Mouse (Mus musculus) midbrain, embryonic 11.5 days (tissue): ENCODE results near the gene Commd7. TPM values are rescaled to one million over a fixed set of nuclear protein-coding genes. Genes with fewer than 3 reads are reported as not detected.
A peak's percentile ranks its signal among the peaks of the same experiment; 100 is the strongest.
"Not testable (repeated sequence)": the region's sequence is repeated elsewhere in the genome, so short reads cannot be mapped to it uniquely, and the experiment has no call there.

Experiments used
- ATAC-seq: fragments of 200-750 bp; cut with Nextera tagmentation; 2 replicates; pipeline ENCODE4 v1.8.0; 2017; ENCODE audit warnings: moderate TSS enrichment, moderate library complexity; ENCODE audit not compliant: low FRiP score
- DNase-seq: peaks from one replicate; pipeline ENCODE4 v3.0.0; 2015; ENCODE audit warnings: low spot score; ENCODE audit errors: missing footprints
- H3K27ac ChIP-seq: fragments of 300-500 bp; sonication (generic); 2 replicates; pipeline ENCODE4 v1.5.1; 2014; ENCODE audit warnings: low read depth, low read length
- H3K27me3 ChIP-seq: fragments of 300-500 bp; sonication (generic); 2 replicates; pipeline ENCODE4 v1.6.1; 2014; ENCODE audit warnings: mild to moderate bottlenecking, low read length, moderate library complexity, mixed read lengths; ENCODE audit not compliant: control insufficient read depth, insufficient read depth
- H3K36me3 ChIP-seq: fragments of 300-500 bp; sonication (generic); 2 replicates; pipeline ENCODE4 v1.6.1; 2014; ENCODE audit warnings: mild to moderate bottlenecking, low read length, moderate library complexity, mixed read lengths; ENCODE audit not compliant: control insufficient read depth, insufficient read depth
- H3K4me1 ChIP-seq: fragments of 300-500 bp; sonication (generic); 2 replicates; pipeline ENCODE4 v1.6.1; 2014; ENCODE audit warnings: low read length; ENCODE audit not compliant: control insufficient read depth, insufficient read depth
- H3K4me2 ChIP-seq: fragments of 300-500 bp; sonication (generic); 2 replicates; pipeline ENCODE4 v1.6.1; 2014; ENCODE audit warnings: mild to moderate bottlenecking, moderate library complexity
- H3K4me3 ChIP-seq: fragments of 300-500 bp; sonication (generic); 2 replicates; pipeline ENCODE4 v1.5.1; 2014; ENCODE audit warnings: low read depth, low read length
- H3K9ac ChIP-seq: fragments of 300-500 bp; sonication (generic); 2 replicates; pipeline ENCODE4 v1.6.1; 2014; ENCODE audit warnings: low read length
- H3K9me3 ChIP-seq: fragments of 300-500 bp; sonication (generic); 2 replicates; pipeline ENCODE4 v1.6.1; 2016; ENCODE audit warnings: low read length; ENCODE audit not compliant: control insufficient read depth
- whole genome bisulfite sequencing: fragments of 180-500 bp; shearing (Covaris S2); extraction: QIAGEN DNeasy Blood & Tissue Kit; methylation state at CpG from one replicate; pipeline ENCODE4 v1.1.7; 2014; 5-methylcytosine and 5-hydroxymethylcytosine counted together
- polyA plus RNA-seq: library from polyadenylated mRNA; unstranded; fragments of >200 nt; fragmentation: Nextera tagmentation; extraction: Ambion mirVana; gene quantifications from 2 replicates; pipeline ENCODE4 v1.2.1, GENCODE M21; 2014

The Commd7 gene
- polyA plus RNA-seq = 64.9 and 65.4 TPM in 2 replicates

GRCm38 (mm10) chr2:153631976-153632870, at the start of gene Commd7:
Gene Commd7, minus strand, starts transcription at chr2:153632781.
- Histone ChIP-seq H3K4me1 (peaks cover 7% of the 10 kb centered on the region; the same call in 1 of the 2 replicates), H3K36me3 (no peaks in the 10 kb centered on the region; the same call in 1 of the 2 replicates), H3K9ac (peak within 1 kb of the TSS; percentile 94), H3K4me3 (peak within 1 kb of the TSS; percentile 92), H3K9me3 (no peaks in the 10 kb centered on the region), H3K27ac (peak within 1 kb of the TSS; percentile 71), H3K4me2 (peak within 1 kb of the TSS; percentile 59), H3K27me3 (no peaks in the 10 kb centered on the region)
- DNase-seq = peak; percentile 99
- peak; percentile 91 for ATAC-seq
- WGBS = 4% methylated on average over 53 of the region's 53 CpGs

- WGBS = 98% methylated on average over 1 of the region's 1 CpGs
- Histone ChIP-seq H3K27me3 (no peaks in the 10 kb centered on the region), H3K9me3 (no peaks in the 10 kb centered on the region), H3K9ac (no peak overlapping the region), H3K27ac (no peak overlapping the region), H3K36me3 (no peaks in the 10 kb centered on the region), H3K4me3 (no peak overlapping the region), H3K4me1 (no peaks in the 10 kb centered on the region), H3K4me2 (no peak overlapping the region)
- DNase-seq = no peak
- no peak for ATAC-seq
These were observed 47.4 kb upstream of the Commd7 start for GRCm38 (mm10) chr2:153679959-153680358.

GRCm38 (mm10) chr2:153677550-153677949, 45.0 kb upstream of the Commd7 start:
- no peak for DNase-seq
- ATAC-seq = no peak
- no peaks in the 10 kb centered on the region for H3K36me3 ChIP-seq
- WGBS = 92% methylated on average over 7 of the region's 7 CpGs
- H3K4me2 ChIP-seq = no peak overlapping the region
- no peak overlapping the region for H3K9ac ChIP-seq
- no peak overlapping the region for H3K4me3 ChIP-seq
- no peaks in the 10 kb centered on the region for H3K27me3 ChIP-seq
- H3K9me3 ChIP-seq = no peaks in the 10 kb centered on the region
- H3K4me1 ChIP-seq = no peaks in the 10 kb centered on the region
- no peak overlapping the region for H3K27ac ChIP-seq

- Histone ChIP-seq H3K4me2 (no peak overlapping the region), H3K4me3 (no peak overlapping the region), H3K27me3 (no peaks in the 10 kb centered on the region), H3K4me1 (no peaks in the 10 kb centered on the region), H3K27ac (no peak overlapping the region), H3K9me3 (no peaks in the 10 kb centered on the region), H3K9ac (no peak overlapping the region), H3K36me3 (no peaks in the 10 kb centered on the region)
- 94% methylated on average over 6 of the region's 6 CpGs for WGBS
- DNase-seq (no peak), ATAC-seq (no peak)
These were observed 44.4 kb upstream of the Commd7 start for GRCm38 (mm10) chr2:153676944-153677343.

GRCm38 (mm10) chr2:153675364-153675763, 42.8 kb upstream of the Commd7 start:
- H3K9me3 ChIP-seq, H3K27me3 ChIP-seq, H3K4me3 ChIP-seq, ATAC-seq, H3K9ac ChIP-seq, H3K36me3 ChIP-seq, H3K4me2 ChIP-seq, H3K27ac ChIP-seq, H3K4me1 ChIP-seq, DNase-seq: not testable (repeated sequence)
- 93% methylated on average over 1 of the region's 1 CpGs for WGBS

- Histone ChIP-seq H3K9ac (no peak overlapping the region), H3K9me3 (no peaks in the 10 kb centered on the region), H3K27me3 (no peaks in the 10 kb centered on the region), H3K36me3 (no peaks in the 10 kb centered on the region), H3K27ac (no peak overlapping the region), H3K4me3 (no peak overlapping the region), H3K4me1 (no peaks in the 10 kb centered on the region), H3K4me2 (no peak overlapping the region)
- DNase-seq (no peak), ATAC-seq (no peak)
- 87% methylated on average over 2 of the region's 2 CpGs for WGBS
These were observed 40.0 kb upstream of the Commd7 start for GRCm38 (mm10) chr2:153672619-153673018.

GRCm38 (mm10) chr2:153670111-153670510, 37.5 kb upstream of the Commd7 start:
- no peak for ATAC-seq
- H3K27ac ChIP-seq = no peak overlapping the region
- no peak overlapping the region for H3K9ac ChIP-seq
- H3K27me3 ChIP-seq = no peaks in the 10 kb centered on the region
- H3K9me3 ChIP-seq = no peaks in the 10 kb centered on the region
- no peaks in the 10 kb centered on the region for H3K4me1 ChIP-seq
- DNase-seq = no peak
- no peaks in the 10 kb centered on the region for H3K36me3 ChIP-seq
- H3K4me2 ChIP-seq = no peak overlapping the region
- H3K4me3 ChIP-seq = no peak overlapping the region
- 83% methylated on average over 5 of the region's 5 CpGs for WGBS

- DNase-seq (peak; percentile 87), ATAC-seq (no peak)
- Histone ChIP-seq H3K9me3 (no peaks in the 10 kb centered on the region), H3K27ac (no peak overlapping the region), H3K4me3 (no peak overlapping the region), H3K4me2 (no peak overlapping the region), H3K4me1 (no peaks in the 10 kb centered on the region), H3K9ac (no peak overlapping the region), H3K36me3 (peaks cover 2% of the 10 kb centered on the region; the same call in 1 of the 2 replicates), H3K27me3 (no peaks in the 10 kb centered on the region)
- WGBS = 71% methylated on average over 7 of the region's 7 CpGs
These were observed 36.3 kb upstream of the Commd7 start for GRCm38 (mm10) chr2:153668754-153669376.

- Histone ChIP-seq H3K9me3 (no peaks in the 10 kb centered on the region), H3K4me1 (no peaks in the 10 kb centered on the region), H3K4me2 (no peak overlapping the region), H3K36me3 (peaks cover 2% of the 10 kb centered on the region; the same call in 1 of the 2 replicates), H3K27me3 (no peaks in the 10 kb centered on the region), H3K9ac (no peak overlapping the region), H3K4me3 (no peak overlapping the region), H3K27ac (no peak overlapping the region)
- no peak for ATAC-seq
- 94% methylated on average over 7 of the region's 7 CpGs for WGBS
- no peak for DNase-seq
These were observed 32.8 kb upstream of the Commd7 start for GRCm38 (mm10) chr2:153665401-153665800.
